Mouse (Mus musculus): ENCODE measurements around the gene Mapk13.
"Not testable (repeated sequence)": the region's sequence is repeated elsewhere in the genome, so short reads cannot be mapped to it uniquely, and the experiment has no call there.

Gene Mapk13

GRCm38 (mm10) chr17:28769121-28769874 is at the start of gene Mapk13:
Gene Mapk13, plus strand, starts transcription at chr17:28769297.
- in situ Hi-C loops (cut with MboI, MseI), result no loop called here

- in situ Hi-C loops (cut with MboI, MseI), result no loop called here
These were observed 43.3 kb upstream of the Mapk13 start, which contains the start of gene AC170998.1 for GRCm38 (mm10) chr17:28725783-28726182. Gene AC170998.1, plus strand, starts transcription at chr17:28726083.

- in situ Hi-C loops (cut with MboI, MseI), result not testable (repeated sequence)
These were observed 41.6 kb upstream of the Mapk13 start for GRCm38 (mm10) chr17:28727511-28727910.

GRCm38 (mm10) chr17:28735317-28736105 is 33.6 kb upstream of the Mapk13 start:
- in situ Hi-C loops (cut with MboI, MseI), result no loop called here

- in situ Hi-C loops (cut with MboI, MseI), result no loop called here
These were observed 32.6 kb upstream of the Mapk13 start for GRCm38 (mm10) chr17:28736486-28736885.

GRCm38 (mm10) chr17:28737973-28738372 is 31.1 kb upstream of the Mapk13 start:
- in situ Hi-C loops (cut with MboI, MseI), result no loop called here

- in situ Hi-C loops (cut with MboI, MseI), result no loop called here
These were observed 29.9 kb upstream of the Mapk13 start for GRCm38 (mm10) chr17:28739244-28739643.

GRCm38 (mm10) chr17:28743145-28743866 is 25.8 kb upstream of the Mapk13 start:
- in situ Hi-C loops (cut with MboI, MseI), result no loop called here

- in situ Hi-C loops (cut with MboI, MseI), result no loop called here
These were observed 25.2 kb upstream of the Mapk13 start for GRCm38 (mm10) chr17:28743916-28744315.

- in situ Hi-C loops (cut with MboI, MseI), result no loop called here
These were observed 23.3 kb upstream of the Mapk13 start for GRCm38 (mm10) chr17:28745773-28746172.

- in situ Hi-C loops (cut with MboI, MseI), result no loop called here
These were observed 21.1 kb upstream of the Mapk13 start for GRCm38 (mm10) chr17:28748001-28748400.

- in situ Hi-C loops (cut with MboI, MseI), result no loop called here
These were observed 18.5 kb upstream of the Mapk13 start for GRCm38 (mm10) chr17:28750580-28750979.

GRCm38 (mm10) chr17:28756447-28756846 is 12.7 kb upstream of the Mapk13 start:
- in situ Hi-C loops (cut with MboI, MseI), result no loop called here

- in situ Hi-C loops (cut with MboI, MseI), result no loop called here
These were observed 11.6 kb upstream of the Mapk13 start for GRCm38 (mm10) chr17:28757470-28757869.

GRCm38 (mm10) chr17:28760736-28761312 is 8.3 kb upstream of the Mapk13 start:
- in situ Hi-C loops (cut with MboI, MseI), result no loop called here

GRCm38 (mm10) chr17:28761871-28762270 is 7.2 kb upstream of the Mapk13 start:
- in situ Hi-C loops (cut with MboI, MseI), result no loop called here

GRCm38 (mm10) chr17:28766203-28766602 is 2.9 kb upstream of the Mapk13 start:
- in situ Hi-C loops (cut with MboI, MseI), result no loop called here

GRCm38 (mm10) chr17:28766781-28767515 is 2.1 kb upstream of the Mapk13 start:
- in situ Hi-C loops (cut with MboI, MseI), result no loop called here

- in situ Hi-C loops (cut with MboI, MseI), result no loop called here
These were observed 851 bp downstream of the Mapk13 start for GRCm38 (mm10) chr17:28769875-28770421.

- in situ Hi-C loops (cut with MboI, MseI), result no loop called here
These were observed 2.2 kb downstream of the Mapk13 start for GRCm38 (mm10) chr17:28771289-28771688.

GRCm38 (mm10) chr17:28774303-28774702 is 5.2 kb downstream of the Mapk13 start:
- in situ Hi-C loops (cut with MboI, MseI), result not testable (repeated sequence)

Data from T-helper 17 cell (primary cell).